Mouse (Mus musculus) midbrain, embryonic 11.5 days (tissue): ENCODE data around the gene Rab23. TPM values are rescaled to one million over a fixed set of nuclear protein-coding genes. Genes with fewer than 3 reads are reported as not detected.
"Not testable (repeated sequence)": the region's sequence is repeated elsewhere in the genome, so short reads cannot be mapped to it uniquely, and the experiment has no call there.

ENCODE experiments used
- ATAC-seq: fragments of 200-750 bp; cut with Nextera tagmentation; 2 replicates; pipeline ENCODE4 v1.8.0; 2017; ENCODE audit warnings: moderate TSS enrichment, moderate library complexity; ENCODE audit not compliant: low FRiP score
- DNase-seq: peaks from one replicate; pipeline ENCODE4 v3.0.0; 2015; ENCODE audit warnings: low spot score; ENCODE audit errors: missing footprints
- H3K27ac ChIP-seq: fragments of 300-500 bp; sonication (generic); 2 replicates; pipeline ENCODE4 v1.5.1; 2014; ENCODE audit warnings: low read depth, low read length
- H3K27me3 ChIP-seq: fragments of 300-500 bp; sonication (generic); 2 replicates; pipeline ENCODE4 v1.6.1; 2014; ENCODE audit warnings: mild to moderate bottlenecking, low read length, moderate library complexity, mixed read lengths; ENCODE audit not compliant: control insufficient read depth, insufficient read depth
- H3K36me3 ChIP-seq: fragments of 300-500 bp; sonication (generic); 2 replicates; pipeline ENCODE4 v1.6.1; 2014; ENCODE audit warnings: mild to moderate bottlenecking, low read length, moderate library complexity, mixed read lengths; ENCODE audit not compliant: control insufficient read depth, insufficient read depth
- H3K4me1 ChIP-seq: fragments of 300-500 bp; sonication (generic); 2 replicates; pipeline ENCODE4 v1.6.1; 2014; ENCODE audit warnings: low read length; ENCODE audit not compliant: control insufficient read depth, insufficient read depth
- H3K4me2 ChIP-seq: fragments of 300-500 bp; sonication (generic); 2 replicates; pipeline ENCODE4 v1.6.1; 2014; ENCODE audit warnings: mild to moderate bottlenecking, moderate library complexity
- H3K4me3 ChIP-seq: fragments of 300-500 bp; sonication (generic); 2 replicates; pipeline ENCODE4 v1.5.1; 2014; ENCODE audit warnings: low read depth, low read length
- H3K9ac ChIP-seq: fragments of 300-500 bp; sonication (generic); 2 replicates; pipeline ENCODE4 v1.6.1; 2014; ENCODE audit warnings: low read length
- H3K9me3 ChIP-seq: fragments of 300-500 bp; sonication (generic); 2 replicates; pipeline ENCODE4 v1.6.1; 2016; ENCODE audit warnings: low read length; ENCODE audit not compliant: control insufficient read depth
- WGBS: fragments of 180-500 bp; shearing (Covaris S2); extraction: QIAGEN DNeasy Blood & Tissue Kit; methylation state at CpG from one replicate; pipeline ENCODE4 v1.1.7; 2014; 5-methylcytosine and 5-hydroxymethylcytosine counted together
- polyA plus RNA-seq: library from polyadenylated mRNA; unstranded; fragments of >200 nt; fragmentation: Nextera tagmentation; extraction: Ambion mirVana; gene quantifications from 2 replicates; pipeline ENCODE4 v1.2.1, GENCODE M21; 2014

Rab23 gene
- polyA plus RNA-seq, 1 experiment from 2014 or later, result 28.2 TPM

DNA sequence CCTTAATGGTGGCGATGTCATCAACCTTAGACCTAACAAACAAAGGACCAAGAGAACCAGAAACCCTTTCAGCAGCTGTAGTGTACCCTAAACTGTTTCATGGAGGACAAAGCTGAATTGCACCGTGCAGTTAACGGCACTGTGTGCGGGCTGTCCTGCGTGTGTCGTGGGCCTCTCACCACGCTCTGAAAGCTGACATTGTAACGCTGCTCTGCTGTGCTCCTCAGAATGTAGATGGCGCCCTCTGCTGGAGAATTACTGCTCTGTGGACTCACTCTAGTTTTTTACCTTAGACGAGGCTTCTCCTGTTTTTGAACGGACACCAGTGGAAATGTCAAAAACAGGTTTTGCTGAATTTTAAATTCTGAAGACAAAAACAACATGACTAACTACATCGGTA lies 19.6 kb downstream of the Rab23 start:
- DNase-seq, result peak; percentile 97
- peak; percentile 88 for ATAC-seq
- H3K4me2 ChIP-seq, result no peak overlapping the region
- H3K36me3 ChIP-seq, result peaks cover 10% of the 10 kb centered on the region; the same call in 1 of the 2 replicates
- no peak overlapping the region for H3K9ac ChIP-seq
- H3K27ac ChIP-seq, result no peak overlapping the region
- no peaks in the 10 kb centered on the region for H3K27me3 ChIP-seq
- H3K4me1 ChIP-seq, result no peaks in the 10 kb centered on the region
- 42% methylated on average over 12 of the region's 12 CpGs for WGBS
- H3K4me3 ChIP-seq, result no peak overlapping the region
- no peaks in the 10 kb centered on the region for H3K9me3 ChIP-seq

DNA sequence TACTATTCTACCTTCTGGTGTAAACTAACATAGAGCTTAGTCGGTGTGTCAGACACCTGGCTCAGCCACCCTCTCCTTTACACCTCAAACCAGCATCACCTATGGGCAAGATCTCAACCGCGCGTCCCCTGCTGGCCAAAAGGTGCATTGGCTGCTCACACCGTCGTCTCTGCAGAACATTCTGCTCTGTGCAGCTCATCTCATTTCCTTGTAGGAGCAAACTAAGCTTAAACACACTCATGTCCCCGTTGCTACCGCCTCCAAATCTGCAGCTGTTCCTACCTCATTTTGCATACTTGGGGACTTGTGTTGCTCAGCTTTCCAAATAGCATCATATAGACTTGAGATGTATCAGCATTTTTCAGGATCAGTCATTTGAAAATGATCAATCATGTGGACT lies 23.2 kb downstream of the Rab23 start:
- H3K27ac ChIP-seq, result no peak overlapping the region
- no peaks in the 10 kb centered on the region for H3K27me3 ChIP-seq
- 21% methylated on average over 8 of the region's 8 CpGs for WGBS
- H3K4me2 ChIP-seq, result no peak overlapping the region
- DNase-seq, result no peak
- H3K36me3 ChIP-seq, result peaks cover 2% of the 10 kb centered on the region; the same call in 1 of the 2 replicates
- H3K9me3 ChIP-seq, result no peaks in the 10 kb centered on the region
- H3K4me3 ChIP-seq, result no peak overlapping the region
- ATAC-seq, result no peak; the same call in 1 of the 2 replicates
- H3K4me1 ChIP-seq, result no peaks in the 10 kb centered on the region
- H3K9ac ChIP-seq, result no peak overlapping the region

DNA sequence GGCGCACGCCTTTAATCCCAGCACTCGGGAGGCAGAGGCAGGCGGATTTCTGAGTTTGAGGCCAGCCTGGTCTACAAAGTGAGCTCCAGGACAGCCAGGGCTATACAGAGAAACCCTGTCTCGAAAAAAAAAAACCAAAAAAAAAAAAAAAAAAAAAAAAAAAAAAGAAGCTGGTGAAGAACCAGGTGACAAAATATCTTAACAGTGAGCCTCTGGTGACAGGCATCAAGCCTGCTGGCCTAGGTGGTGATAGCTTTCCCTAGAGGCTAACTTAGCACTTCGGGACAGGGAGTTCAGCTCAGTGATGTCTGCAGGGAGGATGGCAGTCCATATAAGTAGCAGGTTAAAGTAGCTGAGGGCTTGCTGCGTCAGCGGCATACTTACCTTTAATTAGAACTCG lies 25.1 kb downstream of the Rab23 start:
- not testable (repeated sequence) for DNase-seq, ATAC-seq, H3K4me2 ChIP-seq, H3K4me3 ChIP-seq, H3K9me3 ChIP-seq, H3K9ac ChIP-seq, H3K27me3 ChIP-seq, H3K36me3 ChIP-seq, H3K27ac ChIP-seq, H3K4me1 ChIP-seq
- 93% methylated on average over 9 of the region's 9 CpGs for WGBS

DNA sequence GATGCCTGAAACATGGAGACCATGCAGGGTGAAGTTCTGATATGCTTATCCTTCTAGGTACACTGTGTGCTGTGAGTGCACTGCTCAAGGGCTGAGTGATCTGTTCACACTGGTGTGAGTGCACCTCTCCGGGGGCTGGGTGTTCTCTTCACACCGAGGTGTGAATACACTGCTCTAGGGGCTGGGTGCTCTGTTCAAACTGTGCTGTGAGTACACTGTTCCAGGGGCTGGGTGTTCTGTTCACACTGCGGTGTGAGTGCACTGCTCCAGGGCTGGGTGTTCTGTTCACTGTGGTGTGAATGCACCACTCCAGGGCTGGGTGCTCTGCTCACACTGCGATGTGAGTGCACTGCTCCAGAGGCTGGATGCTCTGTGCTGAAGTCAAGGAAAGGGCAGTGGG lies 26.2 kb downstream of the Rab23 start:
- no peak overlapping the region for H3K4me2 ChIP-seq
- no peak overlapping the region for H3K9ac ChIP-seq
- no peaks in the 10 kb centered on the region for H3K4me1 ChIP-seq
- no peaks in the 10 kb centered on the region for H3K36me3 ChIP-seq
- DNase-seq (peak; percentile 61), ATAC-seq (no peak)
- H3K27ac ChIP-seq, result no peak overlapping the region
- no peak overlapping the region for H3K4me3 ChIP-seq
- no peaks in the 10 kb centered on the region for H3K9me3 ChIP-seq
- WGBS, result 90% methylated on average over 4 of the region's 4 CpGs
- H3K27me3 ChIP-seq, result no peaks in the 10 kb centered on the region

DNA sequence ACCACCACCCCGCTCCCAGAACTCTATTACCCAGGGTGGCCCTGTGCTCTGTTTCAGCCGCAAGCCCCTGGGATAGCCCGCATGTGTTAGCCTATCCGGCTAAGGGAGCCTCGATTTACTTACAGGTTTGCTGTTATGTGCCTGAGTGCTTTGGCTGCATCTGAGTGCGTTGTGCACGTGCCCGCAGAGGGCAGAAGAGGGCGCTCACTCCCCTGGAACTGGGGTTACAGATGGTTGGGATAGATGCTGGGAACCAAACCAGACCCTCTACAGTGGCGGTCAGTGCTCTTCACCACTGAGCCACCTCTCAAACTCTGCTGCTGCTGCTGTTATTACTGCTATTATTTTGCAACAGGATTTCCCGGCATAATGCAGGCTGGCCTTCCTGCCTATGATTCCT lies 29.4 kb downstream of the Rab23 start:
- Histone ChIP-seq H3K9ac (no peak overlapping the region), H3K4me3 (no peak overlapping the region), H3K36me3 (no peaks in the 10 kb centered on the region), H3K27ac (no peak overlapping the region), H3K4me2 (no peak overlapping the region), H3K9me3 (no peaks in the 10 kb centered on the region), H3K27me3 (no peaks in the 10 kb centered on the region), H3K4me1 (no peaks in the 10 kb centered on the region)
- ATAC-seq (no peak), DNase-seq (no peak)
- WGBS, result 96% methylated on average over 11 of the region's 11 CpGs

DNA sequence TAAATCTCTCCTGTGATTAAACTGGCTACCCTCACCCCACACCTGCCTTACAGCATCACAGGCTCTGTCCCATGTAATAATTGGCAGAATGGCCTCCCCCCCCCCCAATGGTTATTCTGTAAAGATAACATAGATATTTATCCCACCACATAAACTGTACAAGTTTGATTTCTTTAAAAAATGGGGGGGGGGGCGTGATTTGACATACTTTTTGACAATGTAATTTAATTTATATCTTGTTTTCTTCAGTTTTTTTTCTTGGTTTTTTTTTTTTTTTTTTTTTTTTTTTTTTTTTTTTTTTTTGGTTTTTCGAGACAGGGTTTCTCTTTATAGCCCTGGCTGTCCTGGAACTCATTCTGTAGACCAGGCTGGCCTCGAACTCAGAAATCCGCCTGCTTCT lies 30.0 kb downstream of the Rab23 start:
- H3K9ac ChIP-seq, H3K27me3 ChIP-seq, H3K9me3 ChIP-seq, H3K36me3 ChIP-seq, H3K4me1 ChIP-seq, H3K4me2 ChIP-seq, DNase-seq, H3K4me3 ChIP-seq, H3K27ac ChIP-seq, ATAC-seq: not testable (repeated sequence)
- WGBS, result 92% methylated on average over 4 of the region's 4 CpGs

DNA sequence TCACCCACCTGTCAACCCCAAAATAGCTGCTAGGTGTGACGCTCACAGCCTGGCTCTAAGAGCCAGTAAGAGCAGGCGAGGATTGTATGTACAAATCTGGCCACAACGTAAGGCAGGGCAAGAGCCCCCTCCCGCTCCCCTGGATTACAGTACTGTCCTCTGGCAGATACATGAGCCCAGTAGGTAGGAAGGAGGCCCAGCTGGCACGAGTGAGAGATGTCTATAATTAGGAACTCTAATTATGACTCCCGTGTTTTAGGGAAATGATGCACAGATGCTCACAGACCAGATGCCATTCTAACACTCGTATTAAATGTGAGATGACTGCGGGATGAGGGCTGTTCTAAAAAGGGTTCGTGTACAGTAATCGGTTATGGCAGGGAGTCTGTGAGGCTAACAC lies 31.6 kb downstream of the Rab23 start:
- Histone ChIP-seq H3K9me3 (no peaks in the 10 kb centered on the region), H3K4me3 (no peak overlapping the region), H3K4me1 (no peaks in the 10 kb centered on the region; the same call in 1 of the 2 replicates), H3K9ac (no peak overlapping the region), H3K27me3 (no peaks in the 10 kb centered on the region), H3K27ac (no peak overlapping the region), H3K4me2 (no peak overlapping the region), H3K36me3 (no peaks in the 10 kb centered on the region)
- DNase-seq (no peak), ATAC-seq (no peak)
- WGBS, result 95% methylated on average over 10 of the region's 10 CpGs

DNA sequence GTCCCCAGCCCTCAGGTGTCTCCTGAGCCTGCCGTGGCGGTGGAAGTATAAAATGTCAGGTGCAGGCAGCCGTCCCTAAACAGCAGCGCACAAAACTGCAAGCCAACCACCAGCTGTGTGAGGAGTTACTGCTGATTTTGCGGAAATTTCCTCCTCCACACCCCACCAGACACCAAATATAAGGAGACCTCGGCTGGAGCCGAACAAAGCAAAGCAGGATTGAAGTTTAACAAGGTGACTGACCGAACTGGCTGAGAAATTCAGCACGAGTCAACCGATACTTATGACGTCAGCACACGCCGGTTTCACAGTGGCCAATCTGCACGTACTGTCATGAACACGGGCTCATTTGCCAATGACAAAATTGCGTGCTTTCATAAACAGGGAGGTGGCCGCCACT lies 34.4 kb downstream of the Rab23 start:
- Histone ChIP-seq H3K9ac (no peak overlapping the region), H3K4me2 (no peak overlapping the region), H3K4me1 (peaks cover 11% of the 10 kb centered on the region), H3K9me3 (no peaks in the 10 kb centered on the region), H3K4me3 (no peak overlapping the region), H3K27me3 (no peaks in the 10 kb centered on the region; the same call in 1 of the 2 replicates), H3K27ac (no peak overlapping the region), H3K36me3 (no peaks in the 10 kb centered on the region)
- no peak for DNase-seq
- no peak for ATAC-seq
- 95% methylated on average over 17 of the region's 17 CpGs for WGBS

DNA sequence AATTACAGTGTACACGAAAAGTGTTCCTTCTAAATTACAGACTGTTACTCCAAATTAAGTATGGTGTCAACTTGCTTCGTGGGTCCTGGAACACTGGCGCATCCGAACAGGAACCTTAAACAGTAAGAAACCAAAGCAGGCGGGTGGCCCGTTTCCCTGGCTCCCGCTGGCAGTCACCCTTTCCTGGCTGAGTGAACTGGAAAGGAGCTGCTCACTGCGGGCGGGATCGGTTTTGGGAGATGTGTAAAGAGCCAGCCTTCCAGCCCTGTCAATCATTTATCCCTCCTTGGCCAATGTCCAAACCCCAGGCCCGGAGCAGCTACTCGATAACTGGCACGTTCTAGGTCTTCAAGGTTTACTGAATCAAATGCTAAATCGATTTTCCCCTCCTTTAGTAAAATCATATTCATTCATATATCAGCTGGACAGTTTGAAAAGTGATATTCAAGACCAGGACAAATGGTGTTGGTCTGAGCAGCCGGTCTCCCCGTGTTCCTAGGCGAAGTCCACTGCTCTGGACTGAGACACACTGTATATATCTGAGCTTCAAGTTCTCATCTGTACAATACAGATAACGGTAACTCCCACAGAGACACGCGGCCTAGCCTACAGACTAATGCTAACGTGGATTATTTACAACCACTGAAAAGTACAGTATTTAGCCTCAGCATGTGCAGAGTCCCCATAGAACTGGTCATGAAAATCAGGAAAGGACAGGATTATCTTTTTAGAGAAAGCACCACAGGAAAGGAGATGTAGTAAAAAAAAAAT lies 35.5 kb downstream of the Rab23 start:
- no peak overlapping the region for H3K4me2 ChIP-seq
- H3K27me3 ChIP-seq, result no peaks in the 10 kb centered on the region; the same call in 1 of the 2 replicates
- H3K27ac ChIP-seq, result no peak overlapping the region
- ATAC-seq, result no peak
- no peak for DNase-seq
- no peak overlapping the region for H3K9ac ChIP-seq
- H3K9me3 ChIP-seq, result no peaks in the 10 kb centered on the region
- H3K4me1 ChIP-seq, result peaks cover 11% of the 10 kb centered on the region
- H3K36me3 ChIP-seq, result no peaks in the 10 kb centered on the region
- WGBS, result 91% methylated on average over 21 of the region's 21 CpGs
- H3K4me3 ChIP-seq, result no peak overlapping the region
